Mouse (Mus musculus) lung, postnatal 4 days (tissue): ENCODE measurements around the gene Trim12a.
"Not testable (repeated sequence)": the region's sequence is repeated elsewhere in the genome, so short reads cannot be mapped to it uniquely, and the experiment has no call there.

ENCODE experiments used
- DNase-seq, 2 experiments: peaks; one replicate each; pipeline ENCODE4 v3.0.0; 2021

Trim12a gene

DNA sequence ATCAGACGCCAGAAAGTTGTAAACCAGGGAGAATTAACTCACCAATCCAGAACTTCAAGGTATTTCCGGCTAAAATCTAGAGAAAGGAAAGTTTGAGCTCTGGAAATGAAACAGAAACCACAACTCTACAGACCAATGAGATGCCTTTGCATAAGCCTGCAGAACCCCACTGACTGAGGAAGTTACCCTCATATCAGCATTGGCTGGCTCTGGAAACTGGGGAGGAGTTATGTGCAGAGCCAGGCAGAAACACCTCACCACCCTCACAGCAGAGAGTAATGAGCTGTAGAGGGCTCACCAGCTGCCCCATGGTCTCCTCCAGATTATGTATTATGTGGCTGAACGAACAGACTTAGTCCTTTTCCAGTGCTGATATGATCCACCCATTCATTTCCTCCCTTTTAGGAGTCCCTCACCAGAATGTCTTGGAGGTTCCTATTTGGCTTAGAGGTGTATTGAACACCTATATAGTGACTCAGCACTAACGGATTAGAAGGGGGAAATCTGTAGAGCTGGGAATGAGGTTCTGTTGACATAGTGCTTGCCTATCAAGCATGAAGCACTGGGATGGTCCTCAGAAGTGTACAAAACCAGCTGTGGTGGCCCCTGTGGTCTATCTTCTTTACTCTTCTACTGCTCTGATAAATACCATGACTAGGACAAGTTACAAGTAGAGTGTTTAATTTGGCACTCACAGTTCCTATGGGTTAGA, at the start of gene Trim12a:
Gene Trim12a, minus strand, starts transcription at position 98 of the 712 bp plus-strand sequence.
- DNase-seq: not testable (repeated sequence)

DNA sequence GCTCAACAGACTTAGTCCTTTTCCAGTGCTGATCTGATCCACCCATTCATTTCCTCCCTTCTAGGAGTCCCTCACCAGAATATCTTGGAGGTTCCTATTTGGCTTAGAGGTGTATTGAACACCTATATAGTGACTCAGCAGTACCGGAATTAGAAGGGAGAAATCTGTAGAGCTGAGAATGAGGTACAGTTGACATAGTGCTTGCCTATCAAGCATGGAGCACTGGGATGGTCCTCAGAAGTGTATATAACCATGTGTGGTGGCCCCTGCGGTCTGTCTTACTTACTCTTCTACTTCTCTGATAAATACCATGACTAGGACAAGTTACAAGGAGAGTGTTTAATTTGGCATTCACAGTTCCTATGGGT, 38.3 kb upstream of the Trim12a start:
- DNase-seq: no peak

DNA sequence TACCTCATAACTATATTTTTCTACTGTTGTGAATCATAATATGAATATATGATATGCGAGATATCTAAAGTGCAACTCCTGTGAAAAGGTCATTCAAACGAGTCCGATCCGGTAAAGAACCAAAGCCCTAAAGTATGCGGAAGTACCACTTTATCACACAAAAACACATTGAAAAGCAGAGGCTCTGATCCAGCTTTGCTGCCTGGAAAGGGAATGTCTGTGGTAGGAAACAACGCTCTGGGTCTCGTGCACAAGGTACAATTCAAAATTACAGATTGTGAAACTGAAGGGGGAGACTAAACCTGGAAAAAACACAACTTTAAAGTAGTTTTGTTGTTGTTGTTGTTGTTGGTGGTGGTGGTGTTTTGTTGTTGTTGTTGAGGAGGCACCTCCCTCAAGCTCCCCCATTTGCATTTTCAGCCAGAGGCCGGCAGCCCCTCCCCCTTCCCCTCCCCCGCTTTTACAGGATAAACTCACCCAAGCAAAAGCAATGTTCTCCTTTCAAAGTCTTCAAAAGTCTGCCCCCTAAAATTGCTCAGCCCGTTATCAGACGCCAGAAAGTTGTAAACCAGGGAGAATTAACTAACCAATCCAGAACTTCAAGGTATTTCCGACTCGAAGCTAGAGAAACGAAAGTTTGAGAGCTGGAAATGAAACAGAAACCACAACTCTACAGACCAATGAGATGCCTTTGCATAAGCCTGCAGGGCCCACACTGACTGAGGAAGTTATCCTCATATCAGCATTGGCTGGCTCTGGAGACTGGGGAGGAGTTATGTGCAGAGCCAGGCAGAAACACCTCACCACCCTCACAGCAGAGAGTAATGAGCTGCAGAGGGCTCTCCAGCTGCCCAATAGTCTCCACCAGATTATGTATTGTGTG, 37.7 kb upstream of the Trim12a start, which contains the start of gene Trim12c:
Gene Trim12c, minus strand, starts transcription at position 646 of the 883 bp plus-strand sequence.
- DNase-seq: peak; percentile 76 to 79

DNA sequence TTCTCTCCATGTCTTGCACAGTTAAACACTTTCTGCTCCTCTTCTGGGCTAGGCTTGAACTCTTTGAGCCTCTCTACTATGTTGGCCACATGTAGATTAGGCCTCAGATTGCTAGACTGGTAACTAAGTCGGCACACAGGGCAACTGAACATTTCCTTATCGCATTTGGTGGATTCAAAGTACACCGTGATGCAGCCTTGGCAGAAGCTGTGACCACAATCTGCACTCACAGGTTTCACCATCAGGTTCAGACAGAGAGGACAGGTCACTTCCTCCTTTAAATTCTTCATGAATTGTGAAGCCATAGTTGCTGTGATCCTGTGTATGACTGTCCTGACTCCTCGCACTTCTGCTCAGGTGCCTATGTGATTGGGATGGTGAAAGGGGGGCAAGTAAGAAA, 32.8 kb upstream of the Trim12a start:
- DNase-seq: not testable (repeated sequence)

DNA sequence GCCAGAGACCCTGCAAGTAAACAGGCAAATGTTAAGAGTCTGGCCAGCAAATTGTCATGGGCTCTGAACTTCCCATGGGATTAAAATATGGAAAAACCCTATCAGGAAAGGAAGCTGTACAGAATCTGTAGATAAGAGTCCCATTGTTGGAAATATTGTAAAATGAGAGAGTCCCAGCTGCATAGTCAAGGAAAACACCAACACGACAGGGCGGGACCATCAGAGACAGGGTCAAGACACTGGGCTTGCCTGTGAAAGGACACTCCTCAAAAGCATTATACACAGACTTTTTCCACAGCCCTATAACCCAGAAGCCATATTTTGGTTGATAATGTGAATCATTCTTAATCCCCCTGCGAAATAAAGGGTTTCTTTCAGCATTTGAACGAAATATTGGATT, 25.5 kb upstream of the Trim12a start:
- not testable (repeated sequence) for DNase-seq

DNA sequence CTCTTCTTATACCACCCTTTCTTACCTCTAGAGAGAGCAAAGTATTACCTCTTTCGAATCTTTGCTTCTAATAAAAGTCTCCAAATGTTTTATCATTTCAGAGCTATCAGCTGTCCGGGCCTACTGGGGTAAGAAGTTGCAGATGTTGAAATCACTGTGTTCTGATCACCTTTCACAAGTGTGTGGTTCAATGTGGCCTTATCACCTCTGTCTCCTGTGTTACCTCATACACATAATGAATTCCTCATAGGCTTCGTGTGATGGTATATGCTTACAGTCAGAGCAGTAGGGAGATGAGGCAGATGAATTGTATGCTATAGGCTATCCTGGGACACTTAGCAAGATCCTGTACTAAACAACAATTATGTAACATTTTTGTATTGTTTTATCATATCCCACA, 20.3 kb upstream of the Trim12a start:
- DNase-seq: not testable (repeated sequence)

DNA sequence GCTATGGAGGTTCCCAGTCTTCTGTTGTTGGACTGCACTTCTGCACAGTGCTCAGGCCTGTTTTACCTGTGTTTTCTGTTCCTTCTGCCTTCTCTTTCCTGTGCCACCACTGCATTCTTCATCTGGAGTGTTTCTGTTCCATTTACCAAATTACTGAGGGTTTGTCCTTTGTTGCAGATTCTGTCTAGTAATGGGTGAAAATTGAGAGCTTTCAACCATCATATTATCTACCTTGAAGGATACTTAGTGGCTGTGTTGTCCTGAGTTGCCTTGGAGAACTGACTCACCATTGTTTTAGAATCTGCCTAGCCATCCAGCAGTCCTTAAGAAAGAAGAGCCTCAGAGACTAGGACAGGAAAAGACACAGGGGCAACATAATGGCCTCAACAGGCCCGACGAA, 13.9 kb upstream of the Trim12a start, which contains the start of gene Trim34b:
Gene Trim34b, plus strand, starts transcription at position 301 of the 400 bp plus-strand sequence.
- not testable (repeated sequence) for DNase-seq

DNA sequence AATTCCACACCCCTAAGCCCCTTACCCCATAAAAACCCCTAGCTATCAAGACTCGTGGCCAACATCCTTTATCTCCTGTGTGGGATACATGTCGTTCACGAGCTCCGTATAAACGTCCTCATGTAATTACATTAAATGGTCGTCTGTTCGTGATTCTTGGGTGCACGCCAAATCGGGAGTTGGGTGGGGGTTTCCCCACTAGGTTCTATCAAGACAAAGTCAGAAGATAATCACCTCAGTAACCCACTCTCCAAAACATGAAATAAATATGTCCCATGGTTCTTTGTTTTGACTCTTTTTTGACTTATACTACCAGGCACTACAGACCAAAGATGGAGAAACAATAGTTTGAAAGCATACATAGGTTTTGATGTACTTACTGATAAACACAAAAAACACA, 6.8 kb upstream of the Trim12a start:
- DNase-seq: no peak

DNA sequence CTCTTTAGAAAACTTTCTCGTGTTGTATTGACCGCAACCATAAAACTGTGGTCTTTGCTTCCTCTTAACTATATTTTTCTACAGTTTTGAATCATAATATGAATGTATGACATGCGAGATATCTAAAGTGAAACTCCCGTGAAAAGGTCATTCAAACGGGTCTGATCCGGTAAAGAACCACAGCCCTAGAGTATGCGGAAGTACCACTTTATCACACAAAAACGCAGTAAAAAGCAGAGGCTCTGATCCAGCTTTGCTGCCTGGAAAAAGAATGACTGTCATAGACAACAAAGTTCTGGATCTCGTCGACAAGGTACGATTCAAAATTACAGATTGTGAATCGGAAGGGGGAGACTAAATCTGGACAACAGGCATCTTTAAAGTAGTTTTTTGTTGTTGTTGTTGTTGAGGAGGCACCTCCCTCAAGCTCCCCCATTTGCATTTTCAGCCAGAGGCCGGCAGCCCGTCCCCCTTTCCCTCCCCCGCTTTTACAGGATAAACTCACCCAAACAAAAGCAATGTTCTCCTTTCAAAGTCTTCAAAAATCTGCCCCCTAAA, 391 bp downstream of the Trim12a start:
- peak in 1 of 2 experiments; percentile 20 for DNase-seq

DNA sequence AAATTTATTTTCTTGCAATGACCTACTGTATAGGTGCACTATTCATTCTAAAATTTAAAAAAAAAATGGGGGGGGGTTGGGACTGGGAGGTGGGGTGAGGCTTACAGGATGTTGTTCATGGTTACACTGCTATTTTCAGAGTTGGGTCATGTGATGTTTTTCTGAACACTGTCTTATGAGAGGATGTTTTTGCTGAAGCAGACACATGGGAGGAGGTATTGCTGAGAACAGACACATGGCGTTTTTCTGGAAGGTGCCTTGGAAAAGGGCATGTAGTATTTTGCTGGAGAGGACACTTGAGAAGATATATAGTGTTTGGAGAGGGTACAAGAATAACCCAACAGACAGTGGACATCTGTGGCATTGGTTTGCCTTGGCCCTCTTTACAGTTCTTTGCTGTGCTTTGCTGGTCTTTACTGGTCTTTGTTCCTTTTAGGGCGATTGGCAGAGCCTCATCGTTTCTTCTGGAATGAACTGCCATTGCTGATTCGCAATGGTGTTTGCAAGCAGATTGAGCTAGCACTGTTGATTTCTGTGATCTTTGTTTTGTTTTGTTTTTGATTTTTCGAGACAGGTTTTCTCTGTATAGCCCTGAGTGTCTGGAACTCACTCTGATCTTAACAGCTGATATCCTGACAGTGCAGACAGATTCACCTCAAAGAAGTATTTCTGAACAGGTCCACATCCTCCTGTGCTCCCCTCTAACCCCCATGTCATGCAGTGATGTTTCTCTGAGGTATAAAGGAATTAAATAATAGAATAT, 23.4 kb downstream of the Trim12a start:
- DNase-seq: no peak

DNA sequence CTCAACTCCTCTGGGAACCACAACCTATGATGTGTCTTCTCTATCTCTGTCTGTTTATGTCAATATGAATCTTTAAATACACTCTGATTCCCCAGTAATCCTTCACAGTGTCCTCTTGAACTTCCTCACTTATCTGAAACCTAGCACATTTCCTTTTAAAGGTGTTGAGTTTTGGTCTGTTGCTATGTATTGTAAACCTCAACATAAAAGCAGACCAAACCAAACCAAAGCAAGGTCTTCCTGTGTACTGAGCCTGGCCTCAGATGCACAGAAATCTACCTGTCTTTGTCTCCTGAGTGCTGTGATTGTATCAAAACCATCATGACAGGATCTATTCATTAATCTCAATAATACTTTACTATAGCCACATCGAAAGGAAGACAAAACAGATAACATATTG, 24.6 kb downstream of the Trim12a start:
- no peak for DNase-seq

DNA sequence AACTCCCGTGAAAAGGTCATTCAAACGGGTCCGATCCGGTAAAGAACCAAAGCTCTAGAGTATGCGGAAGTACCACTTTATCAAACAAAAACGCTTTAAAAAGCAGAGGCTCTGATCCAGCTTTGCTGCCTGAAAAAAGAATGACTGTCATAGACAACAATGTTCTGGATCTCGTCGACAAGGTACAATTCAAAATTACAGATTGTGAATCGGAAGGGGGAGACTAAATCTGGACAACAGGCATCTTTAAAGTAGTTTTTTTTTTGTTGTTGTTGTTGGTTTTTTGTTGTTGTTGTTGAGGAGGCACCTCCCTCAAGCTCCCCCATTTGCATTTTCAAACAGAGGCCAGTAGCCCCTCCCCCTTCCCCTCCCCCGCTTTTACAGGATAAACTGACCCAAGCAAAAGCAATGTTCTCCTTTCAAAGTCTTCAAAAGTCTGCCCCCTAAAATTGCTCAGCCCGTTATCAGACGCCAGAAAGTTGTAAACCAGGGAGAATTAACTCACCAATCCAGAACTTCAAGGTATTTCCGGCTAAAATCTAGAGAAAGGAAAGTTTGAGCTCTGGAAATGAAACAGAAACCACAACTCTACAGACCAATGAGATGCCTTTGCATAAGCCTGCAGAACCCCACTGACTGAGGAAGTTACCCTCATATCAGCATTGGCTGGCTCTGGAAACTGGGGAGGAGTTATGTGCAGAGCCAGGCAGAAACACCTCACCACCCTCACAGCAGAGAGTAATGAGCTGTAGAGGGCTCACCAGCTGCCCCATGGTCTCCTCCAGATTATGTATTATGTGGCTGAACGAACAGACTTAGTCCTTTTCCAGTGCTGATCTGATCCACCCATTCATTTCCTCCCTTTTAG, 27.5 kb downstream of the Trim12a start, which contains the start of gene Trim5:
Gene Trim5, minus strand, starts transcription at position 519 of the 868 bp plus-strand sequence.
- peak in 1 of 2 experiments; percentile 11 for DNase-seq

DNA sequence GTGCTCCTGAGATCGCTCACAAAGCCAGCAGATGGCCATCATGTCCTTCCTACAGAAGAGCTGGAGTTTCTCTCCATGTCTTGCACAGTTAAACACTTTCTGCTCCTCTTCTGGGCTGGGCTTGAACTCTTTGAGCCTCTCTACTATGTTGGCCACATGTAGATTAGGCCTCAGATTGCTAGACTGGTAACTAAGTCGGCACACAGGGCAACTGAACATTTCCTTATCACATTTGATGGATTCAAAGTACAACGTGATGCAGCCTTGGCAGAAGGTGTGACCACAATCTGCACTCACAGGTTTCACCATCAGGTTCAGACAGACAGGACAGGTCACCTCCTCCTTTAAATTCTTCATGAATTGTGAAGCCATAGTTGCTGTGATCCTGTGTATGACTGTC, 35.9 kb downstream of the Trim12a start:
- DNase-seq: not testable (repeated sequence)

DNA sequence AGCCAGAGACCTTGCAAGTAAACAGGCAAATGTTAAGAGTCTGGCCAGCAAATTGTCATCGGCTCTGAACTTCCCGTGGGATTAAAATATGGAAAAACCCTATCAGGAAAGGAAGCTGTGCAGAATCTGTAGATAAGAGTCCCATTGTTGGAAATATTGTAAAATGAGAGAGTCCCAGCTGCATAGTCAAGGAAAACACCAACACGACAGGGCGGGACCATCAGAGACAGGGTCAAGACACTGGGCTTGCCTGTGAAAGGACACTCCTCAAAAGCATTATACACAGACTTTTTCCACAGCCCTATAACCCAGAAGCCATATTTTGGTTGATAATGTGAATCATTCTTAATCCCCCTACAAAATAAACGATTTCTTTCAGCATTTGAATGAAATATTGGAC, 49.9 kb downstream of the Trim12a start:
- not testable (repeated sequence) for DNase-seq

DNA sequence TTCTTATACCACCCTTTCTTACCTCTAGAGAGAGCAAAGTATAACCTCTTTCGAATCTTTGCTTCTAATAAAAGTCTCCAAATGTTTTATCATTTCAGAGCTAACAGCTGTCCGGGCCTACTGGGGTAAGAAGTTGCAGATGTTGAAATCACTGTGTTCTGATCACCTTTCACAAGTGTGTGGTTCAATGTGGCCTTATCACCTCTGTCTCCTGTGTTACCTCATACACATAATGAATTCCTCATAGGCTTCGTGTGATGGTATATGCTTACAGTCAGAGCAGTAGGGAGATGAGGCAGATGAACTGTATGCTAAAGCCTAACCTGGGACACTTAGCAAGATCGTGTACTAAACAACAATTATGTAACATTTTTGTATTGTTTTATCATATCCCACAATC, 54.9 kb downstream of the Trim12a start:
- not testable (repeated sequence) for DNase-seq
